Mouse (Mus musculus) brown adipose tissue, adult 24 weeks (tissue): Measurements from ENCODE around the gene Fbln1. TPM values are rescaled to one million over a fixed set of nuclear protein-coding genes. Genes with fewer than 3 reads are reported as not detected.

Experiments
- H3K27ac ChIP-seq: fragments of 200-500 bp; replicated peaks from 2 replicates; pipeline ENCODE4 v1.5.1; 2012; ENCODE audit warnings: low read depth, mild to moderate bottlenecking, low read length
- H3K4me1 ChIP-seq: fragments of 200-500 bp; 2 replicates; pipeline ENCODE4 v1.6.1; 2012; ENCODE audit warnings: low read length, mixed read lengths; ENCODE audit not compliant: control insufficient read depth, insufficient read depth, insufficient read length
- H3K4me3 ChIP-seq: fragments of 200-500 bp; 2 replicates; pipeline ENCODE4 v1.5.1; 2012; ENCODE audit warnings: low read depth, mild to moderate bottlenecking, low read length, moderate library complexity; ENCODE audit not compliant: insufficient read depth
- polyA plus RNA-seq: library from polyadenylated mRNA; stranded (reverse); fragments of >200 nt; gene quantifications from 2 replicates; pipeline ENCODE4 v1.2.4, GENCODE M21; 2012; ENCODE audit not compliant: missing spikeins, insufficient read depth, insufficient read length

Fbln1 gene
- polyA plus RNA-seq, 1 experiment = 5.2 TPM

GRCm38 (mm10) chr15:85244414-85245161 lies 38.8 kb downstream of the Fbln1 start:
- peaks cover 5% of the 10 kb centered on the region; the same call in 1 of the 2 replicates for H3K4me1 ChIP-seq
- no peak overlapping the region for H3K4me3 ChIP-seq
- no peak overlapping the region for H3K27ac ChIP-seq

- Histone ChIP-seq H3K27ac (no peak overlapping the region), H3K4me3 (no peak overlapping the region), H3K4me1 (peaks cover 5% of the 10 kb centered on the region; the same call in 1 of the 2 replicates)
Measured at GRCm38 (mm10) chr15:85245241-85246010, 39.7 kb downstream of the Fbln1 start.

DNA sequence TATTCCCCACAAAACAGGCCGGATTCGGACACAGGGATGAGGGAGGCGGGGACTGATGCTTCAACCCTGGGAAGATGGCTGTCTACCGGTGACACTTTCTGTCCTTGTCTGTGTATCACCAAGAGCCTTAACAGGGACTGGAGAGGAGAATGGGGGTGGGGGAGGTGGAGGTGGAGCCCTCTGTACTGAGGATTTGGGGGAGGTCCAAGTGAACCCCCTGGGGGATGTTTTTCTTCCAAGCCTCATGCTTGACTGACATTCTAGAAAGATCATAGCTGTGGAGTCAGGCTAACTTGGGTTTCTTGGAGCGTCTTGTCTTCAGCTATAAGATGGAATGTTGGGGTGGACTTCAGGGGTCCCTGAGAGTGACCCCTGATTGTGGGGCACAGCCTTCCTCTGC lies 40.3 kb downstream of the Fbln1 start:
- H3K27ac ChIP-seq = no peak overlapping the region
- H3K4me1 ChIP-seq = peaks cover 5% of the 10 kb centered on the region; the same call in 1 of the 2 replicates
- no peak overlapping the region for H3K4me3 ChIP-seq

- no peak overlapping the region for H3K4me3 ChIP-seq
- peaks cover 5% of the 10 kb centered on the region; the same call in 1 of the 2 replicates for H3K4me1 ChIP-seq
- H3K27ac ChIP-seq = no peak overlapping the region
Measured at GRCm38 (mm10) chr15:85246936-85247335, 41.2 kb downstream of the Fbln1 start.

GRCm38 (mm10) chr15:85248311-85248710 lies 42.6 kb downstream of the Fbln1 start:
- Histone ChIP-seq H3K4me3 (no peak overlapping the region), H3K4me1 (peaks cover 5% of the 10 kb centered on the region; the same call in 1 of the 2 replicates), H3K27ac (no peak overlapping the region)

DNA sequence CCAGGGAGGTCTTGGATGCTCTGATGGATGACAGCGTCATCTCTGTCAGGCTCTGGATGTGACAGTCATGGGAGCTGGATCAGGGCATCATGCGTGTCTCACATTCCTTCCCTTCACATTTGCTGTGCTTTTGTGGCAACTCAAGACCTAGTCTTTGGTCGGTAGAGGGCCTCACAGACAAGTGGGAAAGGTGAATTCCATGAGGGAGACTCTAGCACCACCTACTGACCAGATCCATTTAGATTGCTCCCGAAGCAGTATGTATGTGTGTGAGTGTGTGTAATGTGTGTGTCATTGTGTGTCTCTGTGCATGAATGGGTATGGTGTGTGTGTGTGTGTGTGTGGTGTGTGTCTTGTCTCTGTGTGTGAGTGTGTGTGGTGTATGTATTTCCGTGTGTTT lies 43.5 kb downstream of the Fbln1 start:
- Histone ChIP-seq H3K4me3 (no peak overlapping the region), H3K4me1 (peaks cover 5% of the 10 kb centered on the region; the same call in 1 of the 2 replicates), H3K27ac (no peak overlapping the region)

- Histone ChIP-seq H3K4me1 (peaks cover 4% of the 10 kb centered on the region; the same call in 1 of the 2 replicates), H3K4me3 (no peak overlapping the region), H3K27ac (no peak overlapping the region)
Measured at GRCm38 (mm10) chr15:85250436-85250835, 44.7 kb downstream of the Fbln1 start.

DNA sequence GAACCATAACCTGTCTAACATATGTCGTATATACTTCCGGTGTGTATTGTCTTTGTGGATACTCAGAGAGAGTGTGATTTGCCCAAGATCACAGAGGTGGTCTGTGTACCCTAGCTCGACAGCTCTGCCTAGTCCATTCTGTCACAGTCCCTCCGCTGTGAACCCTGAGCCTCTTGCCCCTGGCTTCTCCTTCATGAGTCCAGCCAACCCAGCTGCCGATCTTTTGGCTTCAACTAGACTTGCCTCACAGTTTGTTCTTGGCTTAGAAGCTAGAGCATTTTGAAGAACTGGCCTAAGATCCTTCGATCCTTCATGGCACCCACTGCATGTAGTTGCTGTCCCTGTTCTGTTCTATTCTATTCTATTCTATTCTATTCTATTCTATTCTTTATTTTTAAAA lies 46.7 kb downstream of the Fbln1 start:
- H3K27ac ChIP-seq = no peak overlapping the region

GRCm38 (mm10) chr15:85257775-85258429 lies 52.2 kb downstream of the Fbln1 start:
- H3K27ac ChIP-seq = no peak overlapping the region
- no peak overlapping the region for H3K4me3 ChIP-seq

More for the DNA sequence above, 46.7 kb downstream of the Fbln1 start:
- Histone ChIP-seq H3K4me1 (no peaks in the 10 kb centered on the region), H3K4me3 (no peak overlapping the region)

GRCm38 (mm10) chr15:85262805-85263204 lies 57.1 kb downstream of the Fbln1 start:
- Histone ChIP-seq H3K27ac (no peak overlapping the region), H3K4me3 (no peak overlapping the region), H3K4me1 (no peaks in the 10 kb centered on the region)

More at GRCm38 (mm10) chr15:85257775-85258429, 52.2 kb downstream of the Fbln1 start:
- H3K4me1 ChIP-seq = no peaks in the 10 kb centered on the region

- no peaks in the 10 kb centered on the region for H3K4me1 ChIP-seq
- H3K4me3 ChIP-seq = no peak overlapping the region
- no peak overlapping the region for H3K27ac ChIP-seq
Measured at GRCm38 (mm10) chr15:85266729-85267434, 61.1 kb downstream of the Fbln1 start.

- Histone ChIP-seq H3K4me1 (no peaks in the 10 kb centered on the region), H3K27ac (no peak overlapping the region), H3K4me3 (no peak overlapping the region)
Measured at GRCm38 (mm10) chr15:85267891-85268290, 62.1 kb downstream of the Fbln1 start.

GRCm38 (mm10) chr15:85272988-85273387 lies 67.2 kb downstream of the Fbln1 start:
- no peak overlapping the region for H3K4me3 ChIP-seq
- H3K27ac ChIP-seq = no peak overlapping the region
- H3K4me1 ChIP-seq = no peaks in the 10 kb centered on the region

GRCm38 (mm10) chr15:85277221-85277620 lies 71.5 kb downstream of the Fbln1 start:
- Histone ChIP-seq H3K4me1 (no peaks in the 10 kb centered on the region), H3K27ac (no peak overlapping the region), H3K4me3 (no peak overlapping the region)

- no peak overlapping the region for H3K4me3 ChIP-seq
- no peaks in the 10 kb centered on the region for H3K4me1 ChIP-seq
- no peak overlapping the region for H3K27ac ChIP-seq
Measured at GRCm38 (mm10) chr15:85278986-85279385, 73.2 kb downstream of the Fbln1 start.
